Mouse (Mus musculus) midbrain, postnatal 0 days (tissue): Measurements from ENCODE around the gene Lars2. TPM values are rescaled to one million over a fixed set of nuclear protein-coding genes. Genes with fewer than 3 reads are reported as not detected.
"Not testable (repeated sequence)": the region's sequence is repeated elsewhere in the genome, so short reads cannot be mapped to it uniquely, and the experiment has no call there.

Source experiments
- ATAC-seq: fragments of 200-750 bp; cut with Nextera tagmentation; 2 replicates; pipeline ENCODE4 v1.8.0; 2017; ENCODE audit warnings: moderate number of reproducible peaks, mild to moderate bottlenecking, moderate TSS enrichment, moderate library complexity; ENCODE audit not compliant: low FRiP score
- DNase-seq: peaks from one replicate; pipeline ENCODE4 v3.0.0-alpha.2; 2015; ENCODE audit warnings: low spot score
- H3K27ac ChIP-seq: fragments of 300-500 bp; sonication (generic); 2 replicates; pipeline ENCODE4 v1.5.1; 2014; ENCODE audit warnings: low read depth, mild to moderate bottlenecking, low read length, mixed read lengths
- H3K27me3 ChIP-seq: fragments of 300-500 bp; sonication (generic); 2 replicates; pipeline ENCODE4 v1.6.1; 2014; ENCODE audit warnings: low read length, control low read depth, mixed read lengths; ENCODE audit not compliant: insufficient read depth
- H3K36me3 ChIP-seq: fragments of 300-500 bp; sonication (generic); 2 replicates; pipeline ENCODE4 v1.6.1; 2014; ENCODE audit warnings: low read length, control low read depth, mixed read lengths; ENCODE audit not compliant: insufficient read depth
- H3K4me1 ChIP-seq: fragments of 300-500 bp; sonication (generic); 2 replicates; pipeline ENCODE4 v1.6.1; 2014; ENCODE audit warnings: mild to moderate bottlenecking, control low read depth, antibody characterized with exemption, low read length, mixed read lengths; ENCODE audit not compliant: insufficient read depth
- H3K4me2 ChIP-seq: fragments of 300-500 bp; sonication (generic); 2 replicates; pipeline ENCODE4 v1.6.1; 2014; ENCODE audit warnings: low read depth, mild to moderate bottlenecking, low read length, mixed read lengths; ENCODE audit not compliant: poor library complexity, severe bottlenecking
- H3K4me3 ChIP-seq: fragments of 300-500 bp; sonication (generic); 2 replicates; pipeline ENCODE4 v1.5.1; 2014; ENCODE audit warnings: low read depth, mild to moderate bottlenecking, low read length, moderate library complexity
- H3K9ac ChIP-seq: fragments of 300-500 bp; sonication (generic); replicated peaks from 2 replicates; pipeline ENCODE4 v1.6.1; 2014; ENCODE audit warnings: mild to moderate bottlenecking, low read length, moderate library complexity, mixed read lengths; ENCODE audit not compliant: poor library complexity, severe bottlenecking
- H3K9me3 ChIP-seq: fragments of 300-500 bp; sonication (generic); 2 replicates; pipeline ENCODE4 v1.6.1; 2016; ENCODE audit warnings: low read length, control low read depth
- CTCF ChIP-seq: IDR thresholded peaks from 2 replicates; pipeline ENCODE4 v1.5.1; 2016; ENCODE audit warnings: antibody characterized with exemption, mild to moderate bottlenecking
- WGBS: fragments of 180-500 bp; shearing (Covaris S2); extraction: QIAGEN DNeasy Blood & Tissue Kit; methylation state at CpG from one replicate; pipeline ENCODE4 v1.1.7; 2014; 5-methylcytosine and 5-hydroxymethylcytosine counted together
- polyA plus RNA-seq: library from polyadenylated mRNA; unstranded; fragments of >200 nt; fragmentation: Nextera tagmentation; extraction: Ambion mirVana; gene quantifications from 2 replicates; pipeline ENCODE4 v1.2.1, GENCODE M21; 2015
- total RNA-seq: library from RNA; depleted of rRNA; stranded (reverse); fragments of >200 nt; gene quantifications from 2 replicates; pipeline ENCODE4 v1.2.3, GENCODE M21; 2014

Lars2 gene
- total and polyA plus RNA-seq, 2 experiments from 2014 or later, result 11.9 to 930 TPM

DNA sequence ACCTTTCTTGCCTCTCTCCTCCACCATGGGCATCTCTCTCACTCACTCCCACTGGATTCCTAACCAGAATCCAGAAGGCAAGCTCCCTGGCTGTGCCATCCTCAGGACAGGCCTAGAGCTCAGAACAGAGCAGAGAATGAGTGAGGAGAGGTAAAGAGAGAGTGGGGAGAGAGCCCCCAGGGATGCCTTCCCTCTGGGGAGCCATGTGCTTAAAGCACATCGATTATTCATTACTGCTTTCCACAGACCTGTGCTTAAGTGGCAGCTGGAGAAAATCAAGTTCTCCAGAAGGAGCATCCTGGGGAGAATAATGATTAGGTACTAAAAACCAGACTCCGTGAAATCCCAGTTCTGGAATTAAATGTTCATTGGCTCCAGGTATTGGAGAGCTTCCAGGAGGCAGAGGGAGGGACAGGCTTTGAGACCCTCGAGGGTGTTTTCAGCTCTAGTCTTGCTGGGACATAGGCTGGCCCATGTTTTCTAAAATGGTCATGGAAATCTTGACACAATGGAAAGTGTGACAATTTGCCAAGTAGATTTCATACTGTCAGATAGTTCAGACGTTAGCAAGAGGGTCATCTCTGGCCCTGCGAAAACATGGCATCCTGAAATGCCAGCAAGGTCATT, 31.6 kb upstream of the Lars2 start:
- Histone ChIP-seq H3K36me3 (no peaks in the 10 kb centered on the region), H3K27ac (no peak overlapping the region), H3K27me3 (no peaks in the 10 kb centered on the region), H3K9ac (no peak overlapping the region), H3K4me3 (no peak overlapping the region), H3K9me3 (no peaks in the 10 kb centered on the region), H3K4me2 (no peak overlapping the region), H3K4me1 (no peaks in the 10 kb centered on the region)
- WGBS, result 33% methylated on average over 5 of the region's 5 CpGs
- TF ChIP-seq CTCF, result no peak
- DNase-seq, result peak; percentile 52
- ATAC-seq, result no peak

DNA sequence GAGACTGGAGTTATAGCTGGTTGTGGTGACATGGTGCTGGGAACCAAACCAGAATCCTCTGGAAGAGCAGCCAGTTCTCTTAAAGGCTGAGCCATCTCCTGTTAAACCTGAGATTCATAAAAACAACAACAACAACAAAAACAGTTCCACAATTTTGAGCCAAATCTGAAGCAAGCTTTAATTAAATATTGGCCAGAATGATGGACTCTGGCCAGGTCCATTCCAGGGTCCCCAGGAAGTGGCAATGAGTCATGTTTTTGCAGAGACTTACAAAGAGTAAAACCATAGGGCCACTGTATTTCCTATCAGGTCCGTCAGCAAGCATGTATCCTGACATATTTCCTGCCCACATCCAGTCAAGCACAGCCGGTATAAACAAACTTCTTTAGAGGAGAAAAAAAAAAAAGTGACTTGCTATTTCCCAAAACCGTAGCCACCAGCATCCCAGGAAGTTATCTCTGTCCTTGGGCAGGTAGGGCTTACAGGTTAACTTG, 27.0 kb upstream of the Lars2 start:
- no peak overlapping the region for H3K4me2 ChIP-seq
- no peak overlapping the region for H3K9ac ChIP-seq
- H3K27ac ChIP-seq, result no peak overlapping the region
- no peaks in the 10 kb centered on the region for H3K36me3 ChIP-seq
- H3K27me3 ChIP-seq, result no peaks in the 10 kb centered on the region
- WGBS, result 82% methylated on average over 3 of the region's 3 CpGs
- H3K4me1 ChIP-seq, result no peaks in the 10 kb centered on the region
- no peaks in the 10 kb centered on the region for H3K9me3 ChIP-seq
- no peak for TF ChIP-seq CTCF
- DNase-seq (no peak), ATAC-seq (no peak)
- no peak overlapping the region for H3K4me3 ChIP-seq

DNA sequence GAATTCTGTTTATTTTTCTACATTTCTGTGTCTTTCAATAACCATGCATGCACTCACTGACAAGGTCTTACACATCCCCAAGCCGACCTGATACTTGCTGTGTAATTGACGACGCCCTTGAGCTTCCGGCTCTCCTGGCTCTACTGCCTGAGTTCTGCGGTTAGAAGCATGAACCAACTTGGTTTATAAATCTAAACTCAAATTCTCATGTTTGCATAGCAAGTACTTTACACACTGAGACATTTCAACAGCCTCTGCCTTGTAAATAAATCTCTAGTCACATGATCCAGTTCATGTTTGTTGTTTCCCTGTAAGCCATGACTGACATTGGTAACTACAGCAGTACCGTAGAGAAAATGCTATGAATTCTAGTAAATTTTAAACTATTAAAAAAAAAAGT, 25.5 kb upstream of the Lars2 start:
- H3K4me1 ChIP-seq, result no peaks in the 10 kb centered on the region
- H3K9me3 ChIP-seq, result no peaks in the 10 kb centered on the region
- no peak overlapping the region for H3K9ac ChIP-seq
- ATAC-seq, result no peak
- 88% methylated on average over 6 of the region's 6 CpGs for WGBS
- H3K27ac ChIP-seq, result no peak overlapping the region
- no peaks in the 10 kb centered on the region for H3K36me3 ChIP-seq
- H3K4me3 ChIP-seq, result no peak overlapping the region
- no peak for TF ChIP-seq CTCF
- no peak overlapping the region for H3K4me2 ChIP-seq
- no peak for DNase-seq
- H3K27me3 ChIP-seq, result no peaks in the 10 kb centered on the region

DNA sequence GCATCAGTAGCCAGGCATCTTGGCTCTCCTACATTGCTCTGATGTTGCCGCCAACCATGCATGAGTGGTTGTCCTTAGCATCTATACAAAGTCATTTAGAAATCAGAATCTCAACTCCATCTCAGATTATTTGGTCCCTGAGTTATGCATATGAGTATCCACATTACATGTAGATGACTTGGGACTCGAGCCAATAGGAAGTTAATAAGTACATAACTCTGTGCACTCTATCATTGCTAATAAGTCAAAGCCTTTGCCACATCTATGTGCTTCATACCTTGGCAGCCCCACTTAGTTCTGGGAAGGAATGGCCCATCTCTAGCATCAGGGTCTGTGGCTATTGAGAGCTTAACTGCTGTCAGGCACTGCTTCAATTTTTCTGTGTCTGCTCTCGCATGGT, 23.7 kb upstream of the Lars2 start:
- no peaks in the 10 kb centered on the region for H3K4me1 ChIP-seq
- H3K4me2 ChIP-seq, result no peak overlapping the region
- no peak overlapping the region for H3K4me3 ChIP-seq
- ATAC-seq (no peak), DNase-seq (no peak)
- WGBS, result 81% methylated on average over 3 of the region's 3 CpGs
- H3K9ac ChIP-seq, result no peak overlapping the region
- no peak overlapping the region for H3K27ac ChIP-seq
- H3K27me3 ChIP-seq, result no peaks in the 10 kb centered on the region
- no peaks in the 10 kb centered on the region for H3K9me3 ChIP-seq
- TF ChIP-seq CTCF, result no peak
- no peaks in the 10 kb centered on the region for H3K36me3 ChIP-seq

DNA sequence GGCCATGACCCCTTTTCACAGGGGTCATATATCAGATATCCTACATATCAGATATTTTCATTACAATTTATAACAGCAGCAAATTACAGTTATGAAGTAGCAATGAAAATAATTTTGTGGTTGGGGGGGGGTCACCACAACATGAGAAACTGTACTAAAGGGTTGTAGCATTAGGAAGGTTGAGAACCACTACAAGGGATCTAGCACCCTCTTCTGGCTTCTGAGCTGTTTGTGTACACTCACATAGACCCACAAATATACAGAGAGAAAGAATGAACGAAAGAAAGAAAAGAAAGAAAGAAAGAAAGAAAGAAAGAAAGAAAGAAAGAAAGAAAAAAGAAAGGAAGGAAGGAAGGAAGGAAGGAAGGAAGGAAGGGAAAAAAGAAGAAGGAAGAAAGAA, 17.4 kb upstream of the Lars2 start:
- not testable (repeated sequence) for H3K27me3 ChIP-seq, H3K4me2 ChIP-seq, H3K9me3 ChIP-seq, H3K36me3 ChIP-seq, H3K9ac ChIP-seq, H3K4me3 ChIP-seq, DNase-seq, H3K4me1 ChIP-seq, ATAC-seq, H3K27ac ChIP-seq
- 81% methylated on average over 1 of the region's 1 CpGs for WGBS

DNA sequence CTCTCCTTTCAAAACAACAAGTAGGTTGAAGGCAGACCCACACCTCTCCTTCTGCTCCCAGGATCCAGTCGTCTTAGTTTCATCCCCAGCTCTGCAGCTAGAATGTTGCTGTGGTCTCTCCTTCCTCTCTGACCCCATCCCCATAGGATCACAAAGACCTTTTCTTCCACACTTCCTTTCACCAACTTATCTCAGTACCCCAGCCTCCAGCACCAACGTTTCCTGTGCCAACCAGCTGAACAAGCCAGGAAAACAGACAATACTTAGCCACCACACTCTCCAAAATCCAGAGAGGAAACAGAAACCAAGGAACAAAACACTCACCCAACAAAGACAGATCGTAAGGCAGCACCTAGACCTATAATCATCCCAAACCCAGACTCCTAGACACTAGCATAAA, 6.7 kb upstream of the Lars2 start:
- Histone ChIP-seq H3K4me3 (no peak overlapping the region), H3K9me3 (no peaks in the 10 kb centered on the region), H3K4me2 (no peak overlapping the region), H3K36me3 (no peaks in the 10 kb centered on the region), H3K27me3 (no peaks in the 10 kb centered on the region), H3K9ac (no peak overlapping the region), H3K4me1 (no peaks in the 10 kb centered on the region), H3K27ac (no peak overlapping the region)
- no peak for ATAC-seq
- TF ChIP-seq CTCF, result no peak
- DNase-seq, result no peak
- WGBS, result 66% methylated on average over 3 of the region's 3 CpGs
